Mouse (Mus musculus): ENCODE measurements at regions not wholly inside any gene's neighbourhood (a gene's known extent, or its start where the extent isn't known, plus 50 kb on each side); places are given as distances from the start of the nearest gene placed in this dataset.

GRCm38 (mm10) chr4:81766705-81767104 is 324.1 kb upstream of the Mpdz start:
- no peak for TF ChIP-seq CTCF (IDR thresholded peaks at IDR 0.05; ENCODE audit: low read depth, low read length)
- no peak for TF ChIP-seq POLR2A (IDR thresholded peaks at IDR 0.05; ENCODE audit: extremely low read depth, insufficient read depth, low read length)

All from liver, adult 2 months (tissue).